Mouse (Mus musculus): Measurements from ENCODE around the gene Ppp1r12c.

GRCm38 (mm10) chr7:4521231-4522003 lies 19.9 kb upstream of the Ppp1r12c start:
- TF ChIP-seq EP300 (IDR thresholded peaks at IDR 0.05; ENCODE audit: low read depth), result no peak
- TF ChIP-seq CTCF (IDR thresholded peaks at IDR 0.05; ENCODE audit: low read depth), result 0 out of 2 replicates have a peak, but pooled peaks have one; percentile 12
